Mouse (Mus musculus) MEL (cell line): ENCODE measurements around the gene Ddx55. TPM values are rescaled to one million over a fixed set of nuclear protein-coding genes. Genes with fewer than 3 reads are reported as not detected.

Experiments
- DNase-seq: peaks from one replicate; pipeline ENCODE4 v3.0.0; 2011; ENCODE audit warnings: low read depth, low spot score
- H3K27ac ChIP-seq: 2 replicates; pipeline ENCODE4 v1.5.1; 2012; ENCODE audit warnings: low read depth, mild to moderate bottlenecking, control low read depth, low read length, moderate library complexity; ENCODE audit not compliant: control insufficient read depth
- H3K27me3 ChIP-seq, 2 experiments: fragments of 150-350 bp in 1 of 2; sonication (generic) in 1 of 2; 2 replicates each; pipeline ENCODE4 v1.6.1; 2012; ENCODE audit warnings: low read length in 2 of 2, mild to moderate bottlenecking in 2 of 2, improper control_type of control experiment in 1 of 2, moderate library complexity in 1 of 2; ENCODE audit not compliant: insufficient read depth in 2 of 2, control insufficient read depth in 1 of 2
- H3K36me3 ChIP-seq, 2 experiments: 2 replicates each; pipeline ENCODE4 v1.6.1; 2012 to 2014; ENCODE audit warnings: low read length in 2 of 2, improper control_type of control experiment in 1 of 2, inconsistent platforms in 1 of 2, mild to moderate bottlenecking in 1 of 2; ENCODE audit not compliant: insufficient read depth in 2 of 2, control insufficient read depth in 1 of 2
- H3K4me1 ChIP-seq, 2 experiments: fragments of 150-350 bp in 1 of 2; sonication (generic) in 1 of 2; 2 replicates each; pipeline ENCODE4 v1.6.1; 2012; ENCODE audit warnings: low read length in 2 of 2, improper control_type of control experiment in 1 of 2, mild to moderate bottlenecking in 1 of 2; ENCODE audit not compliant: insufficient read depth in 2 of 2, control insufficient read depth in 1 of 2
- H3K4me3 ChIP-seq, 2 experiments: fragments of 150-350 bp in 1 of 2; sonication (generic) in 1 of 2; 2 replicates each; pipeline ENCODE4 v1.5.1; 2012; ENCODE audit warnings: low read depth in 2 of 2, low read length in 2 of 2, mild to moderate bottlenecking in 2 of 2, moderate library complexity in 2 of 2, control low read depth in 1 of 2, improper control_type of control experiment in 1 of 2; ENCODE audit not compliant: control insufficient read depth in 1 of 2, insufficient read depth in 1 of 2
- H3K79me2 ChIP-seq: 2 replicates; pipeline ENCODE4 v1.6.1; 2012; ENCODE audit warnings: mild to moderate bottlenecking, low read length, moderate library complexity; ENCODE audit not compliant: control insufficient read depth, poor library complexity, insufficient read depth
- H3K9ac ChIP-seq: 2 replicates; pipeline ENCODE4 v1.6.1; 2012; ENCODE audit warnings: low read depth, mild to moderate bottlenecking, control low read depth, low read length, moderate library complexity; ENCODE audit not compliant: control insufficient read depth, poor library complexity, severe bottlenecking
- H3K9me3 ChIP-seq: fragments of 150-350 bp; sonication (generic); replicated peaks from 2 replicates; pipeline ENCODE4 v1.6.1; 2012; ENCODE audit warnings: mild to moderate bottlenecking, low read length, improper control_type of control experiment, moderate library complexity; ENCODE audit not compliant: insufficient read depth
- BHLHE40 ChIP-seq: IDR thresholded peaks from 2 replicates; pipeline ENCODE4 v1.6.1; 2012; ENCODE audit warnings: low read depth, mild to moderate bottlenecking, inconsistent platforms, low read length, improper control_type of control experiment, borderline replicate concordance
- CHD1 ChIP-seq: IDR thresholded peaks from 2 replicates; pipeline ENCODE4 v1.6.1; 2012; ENCODE audit warnings: low read depth, mild to moderate bottlenecking, inconsistent platforms, low read length, improper control_type of control experiment
- CTCF ChIP-seq, 3 experiments: IDR thresholded peaks in 2 of 3; conservative IDR thresholded peaks in 1 of 3; 2 replicates each; pipeline ENCODE4 v1.5.1; 2011 to 2012; ENCODE audit warnings: low read length in 3 of 3, low read depth in 2 of 3, mild to moderate bottlenecking in 2 of 3, improper control_type of control experiment in 1 of 3, inconsistent platforms in 1 of 3, mixed read lengths in 1 of 3, moderate library complexity in 1 of 3; ENCODE audit not compliant: control insufficient read depth in 1 of 3, insufficient read depth in 1 of 3, poor library complexity in 1 of 3, severe bottlenecking in 1 of 3
- ELF1 ChIP-seq: IDR thresholded peaks from 2 replicates; pipeline ENCODE4 v1.6.1; 2014; ENCODE audit warnings: low read depth, mild to moderate bottlenecking, inconsistent platforms, low read length, improper control_type of control experiment, moderate library complexity
- EP300 ChIP-seq, 2 experiments: IDR thresholded peaks; 2 replicates each; pipeline ENCODE4 v1.6.1; 2011; ENCODE audit warnings: improper control_type of control experiment in 2 of 2, low read length in 2 of 2, low read depth in 1 of 2, mild to moderate bottlenecking in 1 of 2
- ETS1 ChIP-seq: IDR thresholded peaks from 2 replicates; pipeline ENCODE4 v1.6.1; 2012; ENCODE audit warnings: low read depth, mild to moderate bottlenecking, inconsistent platforms, low read length, improper control_type of control experiment, moderate library complexity
- GABPA ChIP-seq: IDR thresholded peaks from 2 replicates; pipeline ENCODE4 v1.6.1; 2012; ENCODE audit warnings: low read depth, mild to moderate bottlenecking, inconsistent platforms, low read length, improper control_type of control experiment, moderate library complexity
- GATA1 ChIP-seq: IDR thresholded peaks from 2 replicates; pipeline ENCODE4 v1.6.1; 2011; ENCODE audit warnings: low read depth, low read length, improper control_type of control experiment
- JUND ChIP-seq: IDR thresholded peaks from 2 replicates; pipeline ENCODE4 v1.6.1; 2011; ENCODE audit warnings: low read depth, mild to moderate bottlenecking, improper control_type of control experiment, low read length
- KAT2A ChIP-seq: conservative IDR thresholded peaks from 2 replicates; pipeline ENCODE4 v1.6.1; 2012; ENCODE audit warnings: low read depth, low read length, improper control_type of control experiment, inconsistent platforms
- MAFK ChIP-seq: IDR thresholded peaks from 2 replicates; pipeline ENCODE4 v1.6.1; 2011; ENCODE audit warnings: low read depth, mild to moderate bottlenecking, low read length, improper control_type of control experiment, borderline replicate concordance
- MAX ChIP-seq: IDR thresholded peaks from 2 replicates; pipeline ENCODE4 v1.6.1; 2011; ENCODE audit warnings: low read length, improper control_type of control experiment
- MAZ ChIP-seq: IDR thresholded peaks from 2 replicates; pipeline ENCODE4 v1.6.1; 2012; ENCODE audit warnings: low read depth, mild to moderate bottlenecking, inconsistent platforms, low read length, improper control_type of control experiment
- MEF2A ChIP-seq: IDR thresholded peaks from 2 replicates; pipeline ENCODE4 v1.6.1; 2014; ENCODE audit warnings: low read depth, mild to moderate bottlenecking, inconsistent platforms, low read length, improper control_type of control experiment; ENCODE audit not compliant: poor library complexity, insufficient replicate concordance, severe bottlenecking; ENCODE audit errors: extremely low read depth
- MXI1 ChIP-seq: IDR thresholded peaks from 2 replicates; pipeline ENCODE4 v1.6.1; 2011; ENCODE audit warnings: mild to moderate bottlenecking, low read depth, low read length, improper control_type of control experiment
- MYB ChIP-seq: IDR thresholded peaks from 2 replicates; pipeline ENCODE4 v1.6.1; 2011; ENCODE audit warnings: mild to moderate bottlenecking, low read depth, low read length, improper control_type of control experiment
- NRF1 ChIP-seq: IDR thresholded peaks from 2 replicates; pipeline ENCODE4 v1.6.1; 2014; ENCODE audit warnings: low read depth, mild to moderate bottlenecking, inconsistent platforms, low read length, improper control_type of control experiment, moderate library complexity; ENCODE audit not compliant: poor library complexity, insufficient read depth, severe bottlenecking
- POLR2A ChIP-seq, 2 experiments: IDR thresholded peaks; 2 replicates each; pipeline ENCODE4 v1.6.1; 2011 to 2012; ENCODE audit warnings: low read length in 2 of 2, mild to moderate bottlenecking in 2 of 2, control low read depth in 1 of 2, improper control_type of control experiment in 1 of 2, low read depth in 1 of 2, moderate library complexity in 1 of 2; ENCODE audit not compliant: control insufficient read depth in 1 of 2, insufficient read depth in 1 of 2, poor library complexity in 1 of 2
- POLR2AphosphoS2 ChIP-seq: IDR thresholded peaks from 2 replicates; pipeline ENCODE4 v1.6.1; 2011; ENCODE audit warnings: low read length, improper control_type of control experiment
- RAD21 ChIP-seq: IDR thresholded peaks from 2 replicates; pipeline ENCODE4 v1.6.1; 2011; ENCODE audit warnings: mild to moderate bottlenecking, low read depth, low read length, improper control_type of control experiment
- SIN3A ChIP-seq: IDR thresholded peaks from 2 replicates; pipeline ENCODE4 v1.6.1; 2012; ENCODE audit warnings: low read length, improper control_type of control experiment, inconsistent platforms
- SMC3 ChIP-seq: IDR thresholded peaks from 2 replicates; pipeline ENCODE4 v1.6.1; 2011; ENCODE audit warnings: low read depth, low read length, improper control_type of control experiment
- TAL1 ChIP-seq: IDR thresholded peaks from 2 replicates; pipeline ENCODE4 v1.6.1; 2012; ENCODE audit warnings: mild to moderate bottlenecking, inconsistent platforms, low read length, moderate library complexity, mixed read lengths
- UBTF ChIP-seq: IDR thresholded peaks from 2 replicates; pipeline ENCODE4 v1.6.1; 2012; ENCODE audit warnings: low read depth, mild to moderate bottlenecking, inconsistent platforms, low read length, improper control_type of control experiment, moderate library complexity, borderline replicate concordance; ENCODE audit not compliant: insufficient read depth
- USF1 ChIP-seq: IDR thresholded peaks from 2 replicates; pipeline ENCODE4 v1.6.1; 2014; ENCODE audit warnings: low read depth, mild to moderate bottlenecking, inconsistent platforms, low read length, improper control_type of control experiment, moderate library complexity
- USF2 ChIP-seq, 2 experiments: IDR thresholded peaks; 2 replicates each; pipeline ENCODE4 v1.6.1; 2011 to 2012; ENCODE audit warnings: improper control_type of control experiment in 2 of 2, low read length in 2 of 2, borderline replicate concordance in 1 of 2, inconsistent platforms in 1 of 2, low read depth in 1 of 2, mild to moderate bottlenecking in 1 of 2; ENCODE audit not compliant: insufficient read depth in 1 of 2
- ZC3H11A ChIP-seq: IDR thresholded peaks from 2 replicates; pipeline ENCODE4 v1.6.1; 2012; ENCODE audit warnings: low read depth, mild to moderate bottlenecking, inconsistent platforms, low read length, improper control_type of control experiment
- ZKSCAN1 ChIP-seq: IDR thresholded peaks from 2 replicates; pipeline ENCODE4 v1.6.1; 2012; ENCODE audit warnings: low read depth, mild to moderate bottlenecking, inconsistent platforms, low read length, improper control_type of control experiment, moderate library complexity
- ZMIZ1 ChIP-seq: IDR thresholded peaks from 2 replicates; pipeline ENCODE4 v1.6.1; 2012; ENCODE audit warnings: low read depth, mild to moderate bottlenecking, inconsistent platforms, low read length, improper control_type of control experiment, moderate library complexity
- ZNF384 ChIP-seq: IDR thresholded peaks from 2 replicates; pipeline ENCODE4 v1.6.1; 2012; ENCODE audit warnings: low read depth, mild to moderate bottlenecking, inconsistent platforms, low read length, improper control_type of control experiment
- polyA plus RNA-seq, 2 experiments: library from polyadenylated mRNA; stranded (reverse) in 1 of 2; unstranded in 1 of 2; fragments of >175 nt in 1 of 2; fragments of >200 nt in 1 of 2; gene quantifications; 2 replicates each; pipeline versions ENCODE4 v1.2.1 to v1.2.4; 2012; ENCODE audit warnings: low replicate concordance in 2 of 2, low read depth in 1 of 2; ENCODE audit not compliant: insufficient read length in 2 of 2, insufficient read depth in 1 of 2, missing spikeins in 1 of 2
- total RNA-seq: library from RNA; depleted of rRNA; stranded (reverse); fragments of 300-350 nt; gene quantifications from 2 replicates; pipeline ENCODE4 v1.2.3, GENCODE M21; 2012

Gene Ddx55
- total and polyA plus RNA-seq, 3 experiments: 33.8 to 43.2 TPM; not detected in 1

DNA sequence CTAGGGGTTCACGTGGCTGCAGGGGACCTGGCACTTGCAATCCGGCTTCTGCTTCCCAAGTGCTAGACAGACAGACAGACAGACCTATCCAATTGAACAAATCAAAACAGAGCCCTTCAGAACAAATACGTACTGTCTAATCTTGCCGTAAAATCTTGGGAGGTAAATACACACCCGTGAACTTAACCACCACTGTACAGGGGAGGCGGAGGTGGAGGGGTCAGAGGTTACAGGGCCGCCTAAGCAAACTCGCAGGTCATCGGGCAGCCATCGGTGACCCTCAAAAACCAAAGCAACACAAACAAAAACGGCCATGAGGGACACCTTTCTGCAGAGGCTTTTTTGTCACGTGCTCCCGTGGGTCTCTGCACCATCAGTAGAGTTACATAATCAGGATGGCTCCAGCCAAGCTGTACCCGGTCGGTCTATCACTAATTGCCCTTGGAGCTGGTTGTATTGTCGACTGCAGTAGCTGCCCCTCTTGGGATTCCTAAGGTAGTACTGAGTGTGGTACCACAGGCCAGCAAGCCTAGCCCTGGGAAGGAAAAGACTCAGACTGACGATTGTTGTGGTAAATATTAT is 52.5 kb downstream of the Ddx55 start:
- Histone ChIP-seq H3K4me3 (no peak overlapping the region), H3K27ac (no peak overlapping the region)
- DNase-seq: no peak

DNA sequence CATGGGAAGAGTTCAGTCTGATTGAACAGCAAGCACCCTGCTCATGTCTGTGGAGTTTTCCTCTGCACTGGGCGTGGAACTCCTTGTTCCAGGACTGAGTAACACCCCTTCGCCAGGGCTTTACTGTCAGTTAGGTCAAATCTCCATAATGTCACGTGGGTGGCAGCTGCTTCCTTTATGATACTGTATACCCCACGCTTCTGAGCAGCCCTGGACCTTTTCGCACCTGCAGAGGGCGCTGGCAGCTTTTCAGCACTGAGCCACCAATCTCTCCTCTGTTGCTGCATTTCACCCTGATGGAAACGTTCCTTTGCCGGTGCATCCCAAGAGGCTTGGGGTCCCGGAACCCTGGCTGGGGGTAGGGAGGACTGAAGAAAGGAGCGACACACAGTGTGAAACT is 58.3 kb downstream of the Ddx55 start:
- H3K79me2 ChIP-seq: no peaks in the 10 kb centered on the region
- peaks cover 0 to 11% of the 10 kb centered on the region in 2 experiments; a peak in 2 of 4 replicates for H3K4me1 ChIP-seq
- H3K9ac ChIP-seq: no peak overlapping the region
- peak; percentile 84 for DNase-seq
- no peaks in the 10 kb centered on the region for H3K36me3 ChIP-seq
- H3K27ac ChIP-seq: no peak overlapping the region
- no peaks in the 10 kb centered on the region for H3K9me3 ChIP-seq
- no peak overlapping the region for H3K4me3 ChIP-seq
- no peaks in the 10 kb centered on the region for H3K27me3 ChIP-seq
- TF ChIP-seq BHLHE40 (peak; percentile 41; the same call in 1 of the 2 replicates), MAX (peak; percentile 89), RAD21 (peak; percentile 64), ZKSCAN1 (no peak), ZNF384 (no peak), MAZ (no peak), MYB (no peak), USF2 (IDR thresholded peaks at IDR 0.05; ENCODE audit: borderline replicate concordance in 1 of 2, insufficient read depth in 1 of 2, low read depth in 1 of 2, low read length in 2 of 2) (peak in 1 of 2 experiments; percentile 77; a peak in 2 of 4 replicates), GATA1 (0 out of 2 replicates have a peak, but pooled peaks have one; percentile 19), GABPA (no peak), NRF1 (no peak), KAT2A (no peak), ZMIZ1 (no peak), CHD1 (no peak), TAL1 (peak; percentile 40), ELF1 (no peak), MXI1 (peak; percentile 57; the same call in 1 of the 2 replicates), CTCF (IDR thresholded peaks at IDR 0.05 in 2 of 3, conservative IDR thresholded peaks at IDR 0.05 in 1 of 3; ENCODE audit: control insufficient read depth in 1 of 3, insufficient read depth in 1 of 3, low read depth in 2 of 3, low read length in 3 of 3, poor library complexity in 1 of 3, severe bottlenecking in 1 of 3) (peak; percentile 46 to 82 (median 79)), USF1 (peak; percentile 94), SMC3 (peak; percentile 64), POLR2A (IDR thresholded peaks at IDR 0.05; ENCODE audit: control insufficient read depth in 1 of 2, insufficient read depth in 1 of 2, low read depth in 1 of 2, low read length in 2 of 2, poor library complexity in 1 of 2) (no peak), EP300 (IDR thresholded peaks at IDR 0.05; ENCODE audit: low read depth in 1 of 2, low read length in 2 of 2) (peak in 1 of 2 experiments; percentile 73; a peak in 2 of 4 replicates), ZC3H11A (peak; percentile 18; the same call in 1 of the 2 replicates), UBTF (no peak), POLR2AphosphoS2 (no peak), SIN3A (no peak; the same call in 1 of the 2 replicates), MEF2A (no peak), JUND (no peak)

More for the DNA sequence above, 52.5 kb downstream of the Ddx55 start:
- Histone ChIP-seq H3K9ac (no peak overlapping the region), H3K27me3 (no peaks in the 10 kb centered on the region), H3K9me3 (no peaks in the 10 kb centered on the region), H3K36me3 (no peaks in the 10 kb centered on the region), H3K79me2 (no peaks in the 10 kb centered on the region), H3K4me1 (no peaks in the 10 kb centered on the region)
- TF ChIP-seq ETS1: no peak
- TF ChIP-seq MAFK: no peak
- no peak for TF ChIP-seq CHD1
- TF ChIP-seq BHLHE40: no peak
- TF ChIP-seq KAT2A: no peak
- TF ChIP-seq NRF1: no peak
